Comparison of ENCODE assay signal across 20 mouse cellular contexts in genomic region chr17:47492731-47493130, GRCm38 (mm10). TPM values are rescaled to one million over a fixed set of nuclear protein-coding genes. Genes with fewer than 3 reads are reported as not detected.
"Had no signal": no experiment of that assay in that cellular context is flagged by ENCODE, and none has a peak within 500 bp of the region (broad histone marks: within the 10 kb centered on the region; RNA-seq: fewer than 3 reads in every experiment).

No protein-coding gene starts in this region.

- H3K9ac ChIP-seq: liver, embryonic 14.5 days; lung, embryonic 14.5 days; midbrain, embryonic 13.5 days; neural tube, embryonic 13.5 days; neural tube, embryonic 15.5 days; stomach, embryonic 15.5 days had no signal

- H3K27me3 ChIP-seq: midbrain, embryonic 13.5 days; neural tube, embryonic 13.5 days; neural tube, embryonic 15.5 days; stomach, embryonic 15.5 days had no signal

- H3K4me3 ChIP-seq: midbrain, embryonic 10.5 days; midbrain, embryonic 13.5 days; myocyte; neural tube, embryonic 13.5 days; neural tube, embryonic 15.5 days; stomach, embryonic 15.5 days had no signal

- H3K9me3 ChIP-seq: midbrain, embryonic 10.5 days; midbrain, embryonic 13.5 days; neural tube, embryonic 13.5 days; neural tube, embryonic 15.5 days; stomach, embryonic 15.5 days had no signal

- ATAC-seq: midbrain, embryonic 13.5 days; midbrain, embryonic 16.5 days had no signal

- H3K27ac ChIP-seq: liver, embryonic 14.5 days; midbrain, embryonic 10.5 days; midbrain, embryonic 13.5 days; neural tube, embryonic 13.5 days; neural tube, embryonic 15.5 days; stomach, embryonic 15.5 days had no signal

- H3K4me1 ChIP-seq: midbrain, embryonic 10.5 days; midbrain, embryonic 13.5 days; neural tube, embryonic 13.5 days; neural tube, embryonic 15.5 days; stomach, embryonic 15.5 days had no signal

- H3K4me2 ChIP-seq: lung, embryonic 14.5 days; midbrain, embryonic 13.5 days; neural tube, embryonic 13.5 days; neural tube, embryonic 15.5 days; stomach, embryonic 15.5 days had no signal

- DNase-seq: lung, adult 18-20 months; lung, embryonic 14.5 days; lung, postnatal 14 days; lung, postnatal 4 days; retina, postnatal 1 day; right cerebral cortex, adult 18-20 months; right cerebral cortex, postnatal 14 days; thymus, adult 18-20 months; thymus, postnatal 14 days; thymus, postnatal 36 days had no signal

RNA-seq across cellular contexts. Expression of gene 1700001C19Rik, which starts 55.6 kb away (rescaled TPM):
- polyA plus RNA-seq: lung, embryonic 16.5 days; myocyte; spleen, adult 2 months had no signal
